Mouse (Mus musculus): ENCODE data around the gene Arhgap15.

The Arhgap15 gene

GRCm38 (mm10) chr2:44389556-44389955 lies 640.9 kb downstream of the Arhgap15 start:
- no peak for DNase-seq

GRCm38 (mm10) chr2:44393789-44394188 lies 645.2 kb downstream of the Arhgap15 start:
- no peak for DNase-seq

GRCm38 (mm10) chr2:44394956-44395501 lies 646.4 kb downstream of the Arhgap15 start:
- no peak for DNase-seq

- no peak for DNase-seq
Observed at GRCm38 (mm10) chr2:44395577-44395976, 647.0 kb downstream of the Arhgap15 start.

- no peak for DNase-seq
Observed at GRCm38 (mm10) chr2:44397209-44397608, 648.6 kb downstream of the Arhgap15 start.

- no peak for DNase-seq
Observed at GRCm38 (mm10) chr2:44397735-44398337, 649.2 kb downstream of the Arhgap15 start.

GRCm38 (mm10) chr2:44399191-44399926 lies 650.7 kb downstream of the Arhgap15 start:
- no peak for DNase-seq

GRCm38 (mm10) chr2:44401704-44402422 lies 653.2 kb downstream of the Arhgap15 start:
- no peak for DNase-seq

- DNase-seq: no peak
Observed at GRCm38 (mm10) chr2:44411660-44412059, 663.0 kb downstream of the Arhgap15 start.

GRCm38 (mm10) chr2:44416331-44416730 lies 667.7 kb downstream of the Arhgap15 start:
- DNase-seq: peak; percentile 21

GRCm38 (mm10) chr2:44419547-44420225 lies 671.1 kb downstream of the Arhgap15 start:
- no peak for DNase-seq

- no peak for DNase-seq
Observed at GRCm38 (mm10) chr2:44430521-44430920, 681.9 kb downstream of the Arhgap15 start.

GRCm38 (mm10) chr2:44436652-44437051 lies 688.0 kb downstream of the Arhgap15 start:
- no peak for DNase-seq

GRCm38 (mm10) chr2:44437496-44438057 lies 689.0 kb downstream of the Arhgap15 start:
- no peak for DNase-seq

- no peak for DNase-seq
Observed at GRCm38 (mm10) chr2:44438070-44438469, 689.4 kb downstream of the Arhgap15 start.

GRCm38 (mm10) chr2:44444938-44445337 lies 696.3 kb downstream of the Arhgap15 start:
- DNase-seq: no peak

Data from kidney, postnatal 10 days (tissue).